Mouse (Mus musculus): ENCODE measurements around the gene Hoxb1.

DNA sequence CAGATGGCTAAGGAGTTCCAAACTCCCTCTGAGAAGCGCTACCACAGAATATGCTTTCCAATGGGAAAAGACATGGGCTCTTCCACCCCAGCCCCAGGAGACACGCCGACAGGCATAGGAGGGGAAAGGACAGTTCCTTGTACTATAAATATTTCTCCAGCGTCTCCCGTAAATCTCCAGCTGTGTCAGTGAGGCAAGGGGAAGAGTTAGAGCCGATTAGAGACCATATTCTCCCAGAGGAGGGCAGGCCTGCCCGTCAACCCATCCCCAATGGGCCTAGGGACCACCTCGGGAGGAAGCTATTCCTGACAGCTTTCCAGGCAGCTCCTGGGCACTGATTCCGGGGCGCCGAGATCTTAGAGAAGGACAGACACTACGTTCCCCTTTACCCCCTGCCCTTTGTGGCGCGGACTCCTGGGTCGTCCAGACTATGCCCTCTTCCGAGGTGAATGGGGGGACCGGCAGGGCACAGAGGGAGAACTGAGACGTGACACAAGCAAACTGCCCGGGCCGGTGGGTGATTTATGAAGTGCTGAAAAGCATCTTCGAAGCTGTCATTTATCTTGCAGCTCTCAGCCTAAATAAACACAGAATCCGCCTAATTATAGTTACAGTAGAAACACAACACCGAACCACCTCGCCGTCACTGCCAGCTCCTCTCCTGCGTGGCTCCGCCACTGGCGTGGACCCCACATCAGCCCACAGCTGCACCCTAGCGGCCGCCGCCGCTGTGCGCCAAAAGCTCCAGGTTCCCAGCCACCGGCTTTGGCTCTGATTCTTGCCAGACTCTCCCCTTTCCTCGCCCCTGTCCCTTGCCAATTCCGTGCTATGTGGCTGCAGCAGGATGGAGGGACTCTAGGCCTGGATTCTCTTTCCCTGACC is 41.9 kb downstream of the Hoxb1 start:
- TF ChIP-seq CTCF (IDR thresholded peaks at IDR 0.05; ENCODE audit: low read depth, low read length) (peak; percentile 70), POLR2A (IDR thresholded peaks at IDR 0.05; ENCODE audit: extremely low read depth, insufficient read depth, low read length) (no peak)

Data from liver, adult 2 months (tissue).